Mouse (Mus musculus) adrenal gland, postnatal 0 days (tissue): ENCODE measurements around the gene Soat1. TPM values are rescaled to one million over a fixed set of nuclear protein-coding genes. Genes with fewer than 3 reads are reported as not detected.

Source experiments
- polyA plus RNA-seq: library from polyadenylated mRNA; unstranded; fragments of >200 nt; fragmentation: Nextera tagmentation; extraction: Ambion mirVana; gene quantifications from 2 replicates; pipeline ENCODE4 v1.2.1, GENCODE M21; 2015

The Soat1 gene
- 104 and 302 TPM in 2 replicates for polyA plus RNA-seq

DNA sequence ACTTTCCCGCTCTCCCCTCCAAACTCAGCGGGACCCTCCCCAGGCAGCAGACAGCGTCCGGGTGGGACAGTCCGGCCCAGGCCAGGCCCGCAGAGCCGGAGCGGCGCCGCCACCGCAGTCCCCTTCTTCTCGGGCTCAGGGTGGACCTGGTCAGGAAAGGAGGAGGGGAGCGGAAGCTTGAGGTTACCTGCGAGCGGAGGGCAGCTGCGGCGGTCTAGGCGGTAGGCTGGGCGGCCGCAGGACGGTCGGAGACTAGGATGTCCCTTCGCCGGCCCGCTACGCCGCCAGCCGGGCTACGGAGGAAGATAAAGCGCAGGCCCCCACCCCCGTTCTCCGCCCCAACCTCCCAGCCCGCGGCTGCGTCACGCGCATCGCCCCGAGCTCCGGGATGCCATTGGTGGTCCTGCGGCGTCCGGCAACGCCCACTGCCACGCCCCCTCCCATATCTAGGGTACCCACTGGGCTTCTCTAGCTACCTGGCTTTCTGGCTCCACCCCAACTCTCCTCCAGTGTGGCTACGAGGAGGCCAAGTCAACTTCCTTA, at the start of gene Soat1:
Gene Soat1 (minus strand): TSS at position 371 of the 543 bp plus-strand sequence.

DNA sequence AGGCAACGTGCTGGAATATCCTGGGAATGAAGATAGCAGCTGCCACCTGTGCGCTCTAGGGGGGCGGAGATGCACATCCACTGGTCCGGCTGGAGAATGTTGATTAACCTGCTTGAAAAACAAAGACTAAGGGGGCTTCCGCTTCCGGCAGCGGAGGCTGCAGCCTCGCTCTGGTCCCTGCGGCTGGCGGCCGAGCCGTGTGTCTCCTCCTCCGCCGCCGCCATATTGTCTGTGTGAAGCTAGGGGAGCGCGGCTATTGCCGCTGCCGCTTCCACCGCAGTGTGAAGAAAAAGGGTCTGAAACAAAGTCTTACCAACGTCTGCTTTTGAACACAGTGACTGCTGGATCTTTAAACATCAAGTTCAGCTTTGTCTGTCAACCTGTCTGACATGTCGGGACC, 49.7 kb upstream of the Soat1 start, which contains the start of gene Gm10031:
Gene Gm10031 (plus strand): TSS at position 171 of the 400 bp plus-strand sequence.

DNA sequence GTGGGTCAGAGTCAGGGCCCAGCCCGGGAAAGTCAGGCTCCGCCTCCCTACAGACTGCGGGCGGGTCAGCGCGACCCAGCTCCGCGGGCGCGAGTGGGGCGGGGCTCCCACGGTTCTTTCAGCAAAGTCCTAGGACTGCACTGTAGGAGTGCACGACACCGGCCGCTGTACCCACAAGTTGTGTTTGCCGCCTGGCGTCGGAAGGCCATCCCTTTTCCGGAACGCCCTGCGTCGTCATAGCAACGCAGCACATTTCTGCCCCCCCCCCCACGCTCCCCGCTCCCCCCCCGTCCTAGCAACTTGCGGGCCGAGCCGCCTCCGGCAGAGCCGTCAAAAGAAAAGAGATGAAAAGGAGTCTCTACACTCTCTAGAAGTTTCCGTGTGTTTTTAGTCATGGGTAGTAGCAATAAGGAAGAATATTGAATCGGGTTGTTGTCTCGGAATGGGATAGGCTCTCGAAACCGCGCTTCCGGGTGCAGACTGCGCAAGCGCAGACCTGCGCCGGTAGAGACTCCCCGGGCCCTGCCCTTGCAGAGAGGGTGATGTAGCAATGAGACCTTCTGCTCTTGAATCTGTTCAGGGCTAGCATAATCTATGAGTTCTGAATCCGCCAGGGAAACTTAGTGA, 53.3 kb downstream of the Soat1 start, which contains the start of gene Axdnd1:
Gene Axdnd1 (minus strand): TSS at position 489 of the 627 bp plus-strand sequence.

Other genes with a start within 250 kb of the Soat1 start
- gene Tdrd5, start 170.7 kb downstream of the Soat1 start, polyA plus RNA-seq = 0.10 and 0.16 TPM in 2 replicates
- gene Nphs2, start 163.6 kb downstream of the Soat1 start, polyA plus RNA-seq = 0.12 and 0.20 TPM in 2 replicates
- gene Gm2000, start 108.3 kb downstream of the Soat1 start, polyA plus RNA-seq = 934 and 1,709 TPM in 2 replicates
- gene Axdnd1, start 53.2 kb downstream of the Soat1 start, polyA plus RNA-seq = 0.71 and 0.95 TPM in 2 replicates
- gene Gm10031, start 49.7 kb upstream of the Soat1 start, polyA plus RNA-seq = 0.25 and 0.33 TPM in 2 replicates
- 1.7 and 1.9 TPM in 2 replicates for gene Abl2, start 84.5 kb upstream of the Soat1 start, polyA plus RNA-seq
- gene Tor3a, start 200.0 kb upstream of the Soat1 start, polyA plus RNA-seq = 12.4 and 16.7 TPM in 2 replicates
- gene Fam20b, start 244.8 kb upstream of the Soat1 start, polyA plus RNA-seq = 13.5 and 19.8 TPM in 2 replicates